Mouse (Mus musculus) limb, embryonic 12.5 days (tissue): ENCODE data around the gene Pygl. TPM values are rescaled to one million over a fixed set of nuclear protein-coding genes. Genes with fewer than 3 reads are reported as not detected.
"Not testable (repeated sequence)": the region's sequence is repeated elsewhere in the genome, so short reads cannot be mapped to it uniquely, and the experiment has no call there.

Experiments used
- ATAC-seq: fragments of 200-750 bp; cut with Nextera tagmentation; 2 replicates; pipeline ENCODE4 v1.8.0; 2017; ENCODE audit warnings: low read depth, moderate TSS enrichment; ENCODE audit not compliant: insufficient number of reproducible peaks, insufficient read depth, low FRiP score, low TSS enrichment
- H3K27ac ChIP-seq: fragments of 300-500 bp; sonication (generic); 2 replicates; pipeline ENCODE4 v1.5.1; 2016; ENCODE audit warnings: mild to moderate bottlenecking, moderate library complexity
- H3K27me3 ChIP-seq: fragments of 300-500 bp; sonication (generic); 2 replicates; pipeline ENCODE4 v1.6.1; 2016; ENCODE audit warnings: mild to moderate bottlenecking, moderate library complexity
- H3K36me3 ChIP-seq: fragments of 300-500 bp; sonication (generic); 2 replicates; pipeline ENCODE4 v1.6.1; 2016; ENCODE audit warnings: mild to moderate bottlenecking, moderate library complexity
- H3K4me1 ChIP-seq: fragments of 300-500 bp; sonication (generic); replicated peaks from 2 replicates; pipeline ENCODE4 v1.6.1; 2016
- H3K4me2 ChIP-seq: fragments of 300-500 bp; sonication (generic); 2 replicates; pipeline ENCODE4 v1.6.1; 2016; ENCODE audit warnings: mild to moderate bottlenecking, moderate library complexity
- H3K4me3 ChIP-seq: fragments of 300-500 bp; sonication (generic); replicated peaks from 2 replicates; pipeline ENCODE4 v1.5.1; 2016; ENCODE audit warnings: mild to moderate bottlenecking
- H3K9ac ChIP-seq: fragments of 300-500 bp; sonication (generic); replicated peaks from 2 replicates; pipeline ENCODE4 v1.6.1; 2016; ENCODE audit warnings: mild to moderate bottlenecking, moderate library complexity
- H3K9me3 ChIP-seq: fragments of 300-500 bp; sonication (generic); 2 replicates; pipeline ENCODE4 v1.6.1; 2016; ENCODE audit warnings: mild to moderate bottlenecking, moderate library complexity
- WGBS: fragments of 180-500 bp; shearing (Covaris S2); methylation state at CpG from one replicate; pipeline ENCODE4 v1.1.7; 2016; 5-methylcytosine and 5-hydroxymethylcytosine counted together
- polyA plus RNA-seq: library from polyadenylated mRNA; unstranded; fragments of >200 nt; fragmentation: Nextera tagmentation; extraction: Ambion mirVana; gene quantifications from 2 replicates; pipeline ENCODE4 v1.2.1, GENCODE M21; 2016

Pygl gene
- polyA plus RNA-seq, 1 experiment from 2014 or later = 8.9 TPM

- H3K27me3 ChIP-seq = no peaks in the 10 kb centered on the region
- no peak overlapping the region for H3K4me3 ChIP-seq
- WGBS = 74% methylated on average over 6 of the region's 6 CpGs
- H3K27ac ChIP-seq = no peak overlapping the region
- no peaks in the 10 kb centered on the region for H3K4me1 ChIP-seq
- no peak overlapping the region for H3K4me2 ChIP-seq
- H3K9ac ChIP-seq = no peak overlapping the region
- no peaks in the 10 kb centered on the region for H3K9me3 ChIP-seq
- H3K36me3 ChIP-seq = no peaks in the 10 kb centered on the region
- no peak for ATAC-seq
Observed at GRCm38 (mm10) chr12:70156222-70156621, 75.1 kb downstream of the Pygl start.

GRCm38 (mm10) chr12:70153842-70154241, 77.4 kb downstream of the Pygl start, which contains the start of gene Abhd12b:
Abhd12b (plus strand) TSS chr12:70154142.
- Histone ChIP-seq H3K4me2 (no peak within 1 kb of the TSS), H3K27ac (no peak within 1 kb of the TSS), H3K36me3 (no peaks in the 10 kb centered on the region), H3K9ac (no peak within 1 kb of the TSS), H3K4me1 (peaks cover 3% of the 10 kb centered on the region), H3K27me3 (no peaks in the 10 kb centered on the region), H3K4me3 (no peak within 1 kb of the TSS), H3K9me3 (no peaks in the 10 kb centered on the region)
- ATAC-seq = no peak
- 51% methylated on average over 3 of the region's 3 CpGs for WGBS

DNA sequence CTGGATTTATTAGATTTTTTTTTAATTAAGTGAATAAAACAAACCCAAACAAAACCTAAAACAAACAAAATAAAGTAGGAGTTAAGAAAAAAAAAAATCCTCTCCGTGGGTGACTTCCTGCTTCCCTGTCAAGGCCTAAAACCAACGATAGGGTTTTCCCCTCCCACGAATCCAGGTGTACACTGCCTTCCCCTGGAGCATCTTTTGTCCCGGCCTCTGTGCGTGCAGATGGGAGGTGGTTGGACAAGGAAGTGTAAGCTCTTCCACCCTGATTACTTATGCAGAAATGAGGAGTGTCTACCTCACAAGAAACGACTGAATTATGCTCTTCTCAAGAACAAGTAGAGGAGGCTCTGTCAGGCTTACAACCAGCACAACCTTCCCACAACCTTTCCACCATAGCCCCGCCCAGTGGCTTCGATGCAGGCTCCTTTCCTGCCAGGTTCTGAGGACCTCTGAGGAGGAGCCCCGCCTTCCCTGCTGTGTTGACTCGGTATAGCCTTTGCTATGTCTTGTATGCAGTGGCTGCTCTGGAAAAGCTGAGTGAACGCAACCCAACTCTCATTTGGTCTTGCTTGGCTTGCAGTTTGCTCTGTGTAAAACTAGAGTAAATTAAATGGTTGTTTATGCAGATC, 82.5 kb downstream of the Pygl start:
- Histone ChIP-seq H3K4me1 (peaks cover 14% of the 10 kb centered on the region), H3K36me3 (no peaks in the 10 kb centered on the region), H3K9ac (no peak overlapping the region), H3K9me3 (no peaks in the 10 kb centered on the region), H3K4me2 (peak overlapping the region; percentile 61), H3K4me3 (peak overlapping the region; percentile 26), H3K27me3 (0 out of 2 replicates have a peak, but pooled peaks cover 3% of the 10 kb centered on the region), H3K27ac (no peak overlapping the region)
- no peak for ATAC-seq
- 12% methylated on average over 11 of the region's 11 CpGs for WGBS

GRCm38 (mm10) chr12:70147986-70148630, 83.2 kb downstream of the Pygl start:
- no peaks in the 10 kb centered on the region for H3K36me3 ChIP-seq
- no peak overlapping the region for H3K27ac ChIP-seq
- peaks cover 14% of the 10 kb centered on the region for H3K4me1 ChIP-seq
- WGBS = 8% methylated on average over 13 of the region's 13 CpGs
- no peak overlapping the region; the same call in 1 of the 2 replicates for H3K9ac ChIP-seq
- no peak for ATAC-seq
- peak overlapping the region; percentile 26 for H3K4me3 ChIP-seq
- 0 out of 2 replicates have a peak, but pooled peaks cover 3% of the 10 kb centered on the region for H3K27me3 ChIP-seq
- H3K9me3 ChIP-seq = no peaks in the 10 kb centered on the region
- peak overlapping the region; percentile 61 for H3K4me2 ChIP-seq

DNA sequence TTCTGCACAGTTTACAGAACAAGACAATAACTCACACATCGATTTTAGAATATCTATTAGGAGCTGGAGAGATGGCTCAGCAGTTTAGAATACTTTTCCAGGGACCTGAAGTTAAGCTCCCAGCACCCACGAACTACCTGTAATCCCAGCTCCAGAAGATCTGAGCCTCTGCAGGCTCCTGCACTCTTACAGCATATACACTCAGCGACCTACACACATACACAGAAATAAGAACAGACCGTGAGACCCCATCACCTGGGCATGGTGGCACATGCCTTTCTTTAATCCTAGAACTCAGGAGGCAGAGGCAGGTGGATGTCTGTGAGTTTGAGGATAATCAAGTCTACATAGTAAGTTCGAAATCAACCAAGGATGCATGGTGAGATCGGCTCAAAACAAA, 85.7 kb downstream of the Pygl start:
- Histone ChIP-seq H3K4me2 (no peak overlapping the region), H3K4me1 (peaks cover 14% of the 10 kb centered on the region), H3K9ac (no peak overlapping the region), H3K27ac (no peak overlapping the region), H3K27me3 (0 out of 2 replicates have a peak, but pooled peaks cover 3% of the 10 kb centered on the region), H3K36me3 (no peaks in the 10 kb centered on the region), H3K9me3 (no peaks in the 10 kb centered on the region), H3K4me3 (no peak overlapping the region)
- 84% methylated on average over 6 of the region's 6 CpGs for WGBS
- no peak for ATAC-seq

- Histone ChIP-seq H3K36me3 (no peaks in the 10 kb centered on the region), H3K27me3 (0 out of 2 replicates have a peak, but pooled peaks cover 3% of the 10 kb centered on the region), H3K4me1 (peaks cover 14% of the 10 kb centered on the region), H3K27ac (0 out of 2 replicates have a peak overlapping the region, but pooled peaks have one; percentile 50), H3K9ac (no peak overlapping the region), H3K4me3 (no peak overlapping the region), H3K4me2 (no peak overlapping the region), H3K9me3 (no peaks in the 10 kb centered on the region)
- no peak for ATAC-seq
- 53% methylated on average over 20 of the region's 20 CpGs for WGBS
Observed at GRCm38 (mm10) chr12:70144637-70145448, 86.4 kb downstream of the Pygl start.

DNA sequence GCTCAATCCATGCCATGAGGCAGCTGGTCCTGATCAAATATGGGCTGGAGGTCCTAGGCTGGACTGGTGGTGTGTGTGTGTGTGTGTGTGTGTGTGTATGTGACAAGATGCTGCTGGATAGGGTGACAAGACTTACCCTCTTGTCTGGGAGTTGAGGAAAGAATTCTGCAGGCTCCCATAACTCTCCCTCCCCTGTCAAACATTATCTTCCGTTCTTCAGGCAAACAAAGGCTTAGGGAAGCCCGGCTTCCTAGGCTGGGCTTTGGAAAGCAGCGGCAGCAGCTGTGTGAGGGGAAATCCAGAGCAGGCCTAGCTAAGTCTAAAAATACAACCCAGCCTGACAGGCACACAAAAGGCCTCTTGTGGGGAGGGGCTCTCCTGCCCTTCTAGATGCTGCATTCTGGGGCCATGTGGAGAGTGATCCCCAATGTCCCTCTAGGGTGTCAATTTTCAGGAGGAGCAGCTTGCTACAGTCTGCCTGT, 87.1 kb downstream of the Pygl start:
- peaks cover 14% of the 10 kb centered on the region for H3K4me1 ChIP-seq
- not testable (repeated sequence) for H3K4me2 ChIP-seq, H3K9me3 ChIP-seq, H3K27me3 ChIP-seq, H3K9ac ChIP-seq, H3K4me3 ChIP-seq, H3K36me3 ChIP-seq
- peak overlapping the region; percentile 32; the same call in 1 of the 2 replicates for H3K27ac ChIP-seq
- ATAC-seq = peak; percentile 26; the same call in 1 of the 2 replicates
- WGBS = 54% methylated on average over 3 of the region's 3 CpGs

- no peaks in the 10 kb centered on the region for H3K4me1 ChIP-seq
- H3K9ac ChIP-seq = no peak overlapping the region
- H3K4me2 ChIP-seq = no peak overlapping the region
- H3K4me3 ChIP-seq = no peak overlapping the region
- no peak overlapping the region for H3K27ac ChIP-seq
- H3K27me3 ChIP-seq = 0 out of 2 replicates have a peak, but pooled peaks cover under 1% of the 10 kb centered on the region
- no peaks in the 10 kb centered on the region for H3K9me3 ChIP-seq
- ATAC-seq = no peak
- H3K36me3 ChIP-seq = no peaks in the 10 kb centered on the region
- 89% methylated on average over 5 of the region's 5 CpGs for WGBS
Observed at GRCm38 (mm10) chr12:70140993-70141576, 90.2 kb downstream of the Pygl start.

Other genes starting within 250 kb of the Pygl start
- 12.2 and 13.3 TPM in 2 replicates for gene Sav1, start 244.5 kb downstream of the Pygl start, polyA plus RNA-seq
- 11.4 and 12.0 TPM in 2 replicates for gene Nin, start 117.8 kb downstream of the Pygl start, polyA plus RNA-seq
- not detected in 2 replicates for gene Abhd12b, start 77.3 kb downstream of the Pygl start, polyA plus RNA-seq
- 0.64 and 0.90 TPM in 2 replicates for gene Trim9, start 116.1 kb upstream of the Pygl start, polyA plus RNA-seq
- gene Tmx1, start 221.6 kb upstream of the Pygl start, polyA plus RNA-seq = 99.6 and 104 TPM in 2 replicates